Mouse (Mus musculus) G1E (cell line): Measurements from ENCODE around the gene Slc2a13.

Source experiments
- CTCF ChIP-seq: IDR thresholded peaks from 2 replicates; pipeline ENCODE4 v1.5.1; 2012; ENCODE audit warnings: low read depth, low read length, inconsistent platforms, mixed read lengths
- GATA1 ChIP-seq: IDR thresholded peaks from 2 replicates; pipeline ENCODE4 v1.6.1; 2012; ENCODE audit warnings: borderline replicate concordance, low read length, inconsistent platforms, mixed read lengths
- GATA2 ChIP-seq: IDR thresholded peaks from 2 replicates; pipeline ENCODE4 v1.6.1; 2012; ENCODE audit warnings: low read depth, low read length, inconsistent platforms, borderline replicate concordance
- POLR2AphosphoS5 ChIP-seq: IDR thresholded peaks from 2 replicates; pipeline ENCODE4 v1.6.1; 2012; ENCODE audit warnings: low read depth, low read length, inconsistent platforms; ENCODE audit not compliant: insufficient replicate concordance
- TAL1 ChIP-seq: conservative IDR thresholded peaks from 2 replicates; pipeline ENCODE4 v1.6.1; 2012; ENCODE audit warnings: low read depth, low read length, inconsistent platforms, mixed read lengths

DNA sequence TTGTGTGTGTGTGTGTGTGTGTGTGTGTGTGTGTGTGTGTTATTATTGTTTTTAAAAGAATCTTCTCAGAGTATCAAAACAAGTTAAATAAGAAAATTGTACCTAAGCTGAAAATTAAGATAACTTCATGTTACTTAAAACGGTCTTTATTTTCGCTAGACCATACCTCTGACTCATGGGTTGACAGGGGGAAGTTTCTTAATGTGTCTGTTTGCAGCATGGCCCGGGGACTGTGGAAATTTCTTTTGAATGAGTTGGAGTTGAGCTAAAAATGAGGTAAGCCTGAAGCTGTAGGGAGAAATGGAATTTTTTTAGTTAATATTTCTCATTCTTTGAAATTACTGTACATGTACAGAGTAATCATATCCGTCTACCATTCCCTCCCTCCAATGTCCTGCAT is 42.5 kb upstream of the Slc2a13 start:
- TF ChIP-seq CTCF (no peak), GATA1 (no peak), TAL1 (no peak), POLR2AphosphoS5 (no peak), GATA2 (no peak)
